Mouse (Mus musculus) ES-E14 (cell line): ENCODE measurements around the gene Arsk.

Experiments
- HCFC1 ChIP-seq: IDR thresholded peaks from 2 replicates; pipeline ENCODE4 v1.6.1; 2012; ENCODE audit warnings: low read length, inconsistent platforms, borderline replicate concordance; ENCODE audit not compliant: insufficient read depth
- MAFK ChIP-seq: IDR thresholded peaks from 2 replicates; pipeline ENCODE4 v1.6.1; 2014; ENCODE audit warnings: mild to moderate bottlenecking, low read depth, low read length, inconsistent platforms; ENCODE audit not compliant: insufficient read depth

- TF ChIP-seq MAFK (no peak), HCFC1 (no peak)
Measured at GRCm38 (mm10) chr13:76044971-76045370, 53.5 kb downstream of the Arsk start.
